In genomic region chr6:38253736-38254641, GRCm38 (mm10) we compare ENCODE assay signal across 8 mouse cellular contexts. TPM values are rescaled to one million over a fixed set of nuclear protein-coding genes. Genes with fewer than 3 reads are reported as not detected.
DNase-seq lines count a peak whose midpoint lies in the region; ATAC-seq and TF ChIP-seq lines count a peak whose summit lies in the region.

Gene D630045J12Rik, minus strand, starts transcription at chr6:38254009.

- peaks cover 18% of the 10 kb centered on the region for H3K4me1 ChIP-seq in hindbrain, postnatal 0 days (ENCODE audit: insufficient read depth, low read length)

- peak within 1 kb of the TSS; percentile 90 for H3K27ac ChIP-seq in hindbrain, postnatal 0 days

- peak; percentile 60 to 75 for DNase-seq in cerebellum, postnatal 36 days
- peak; percentile 76 for DNase-seq in gastrocnemius, postnatal 10 days
- DNase-seq in hindbrain, postnatal 0 days (ENCODE audit: low spot score): peak; percentile 87
- peak in 1 of 2 experiments; percentile 85 for DNase-seq in left cerebral cortex, postnatal 10 days (ENCODE audit: extremely low spot score in 1 of 2, low spot score in 2 of 2)
- peak; percentile 69 for DNase-seq in right cerebral cortex, postnatal 4 days
- peak; percentile 72 for DNase-seq in yolk sac, embryonic 10.5 days (ENCODE audit: low spot score)

- H3K27me3 ChIP-seq in hindbrain, postnatal 0 days (ENCODE audit: insufficient read depth, low read length): no peaks in the 10 kb centered on the region

- peak; percentile 32 for ATAC-seq in activated CD4-positive, CD25-positive, alpha-beta regulatory T cell, adult 4 months
- ATAC-seq in hindbrain, postnatal 0 days: peak; percentile 92
- peak; percentile 81 for ATAC-seq in megakaryocyte progenitor cell, adult 5-6 weeks (replicated peaks; ENCODE audit: poor library complexity)

- no peak for TF ChIP-seq CTCF in hindbrain, postnatal 0 days (IDR thresholded peaks at IDR 0.05; ENCODE audit: low read depth)

- H3K9ac ChIP-seq in hindbrain, postnatal 0 days (replicated peaks; ENCODE audit: low read length): peak within 1 kb of the TSS; percentile 80

- intact Hi-C loops in left cerebral cortex, postnatal 10 days (cut with DNase I): loop anchor here (5.0 kb wide), 2 partner anchors 57 to 92 kb away; no protein-coding TSS in a partner anchor

- no peaks in the 10 kb centered on the region for H3K9me3 ChIP-seq in hindbrain, postnatal 0 days (ENCODE audit: low read length)

- peak within 1 kb of the TSS; percentile 57 for H3K4me3 ChIP-seq in hindbrain, postnatal 0 days (ENCODE audit: low read length)

- H3K4me2 ChIP-seq in hindbrain, postnatal 0 days (ENCODE audit: low read depth, low read length): peak within 1 kb of the TSS; percentile 69

- WGBS in hindbrain, postnatal 0 days: 1% methylated on average over 70 of the region's 118 CpGs

- H3K36me3 ChIP-seq in hindbrain, postnatal 0 days (ENCODE audit: insufficient read depth, low read length): no peaks in the 10 kb centered on the region

RNA-seq across cellular contexts. Expression of gene D630045J12Rik, which starts in this region (rescaled TPM):
- polyA plus RNA-seq in activated CD4-positive, CD25-positive, alpha-beta regulatory T cell, adult 4 months (2017; shearing (Covaris generic)): under 1 TPM; 0.08 to 0.13 TPM
- total RNA-seq in gastrocnemius, postnatal 10 days (2021): 1 to 10 TPM; 1.6 to 3.0 TPM
- 31.9 and 32.0 TPM in 2 replicates for total RNA-seq in hindbrain, postnatal 0 days (2014; rRNA removed)
- 6.4 and 7.6 TPM in 2 replicates for polyA plus RNA-seq in hindbrain, postnatal 0 days (2015; fragmentation: Nextera tagmentation; extraction: Ambion mirVana)
- total RNA-seq in left cerebral cortex, postnatal 10 days (2021): 10 to 100 TPM; 36.6 to 37.1 TPM
- total RNA-seq in megakaryocyte progenitor cell, adult 5-6 weeks (2015): 1.7 and 2.3 TPM in 2 replicates
- 0.54 and 1.1 TPM in 2 replicates for total RNA-seq in megakaryocyte progenitor cell, adult 5-6 weeks (2017)

Comparison
In these comparisons a context has a peak if more than half of its experiments do, and no peak if none do; other contexts are left out.
1. Peak in ATAC-seq in activated CD4-positive, CD25-positive, alpha-beta regulatory T cell, adult 4 months; RNA of the gene not detected or under 1 TPM.
2. ATAC-seq: peak in every context shown above with its lines; median percentile 92 in hindbrain, postnatal 0 days; 81 in megakaryocyte progenitor cell, adult 5-6 weeks; 32 in activated CD4-positive, CD25-positive, alpha-beta regulatory T cell, adult 4 months.